Mouse (Mus musculus) forelimb bud, embryonic 11.5 days (tissue): ENCODE data around the gene Crybb2.

ENCODE experiments used
- DNase-seq: peaks from one replicate; pipeline ENCODE4 v3.0.0-alpha.2; 2012; ENCODE audit warnings: low read depth, low spot score

Gene Crybb2

DNA sequence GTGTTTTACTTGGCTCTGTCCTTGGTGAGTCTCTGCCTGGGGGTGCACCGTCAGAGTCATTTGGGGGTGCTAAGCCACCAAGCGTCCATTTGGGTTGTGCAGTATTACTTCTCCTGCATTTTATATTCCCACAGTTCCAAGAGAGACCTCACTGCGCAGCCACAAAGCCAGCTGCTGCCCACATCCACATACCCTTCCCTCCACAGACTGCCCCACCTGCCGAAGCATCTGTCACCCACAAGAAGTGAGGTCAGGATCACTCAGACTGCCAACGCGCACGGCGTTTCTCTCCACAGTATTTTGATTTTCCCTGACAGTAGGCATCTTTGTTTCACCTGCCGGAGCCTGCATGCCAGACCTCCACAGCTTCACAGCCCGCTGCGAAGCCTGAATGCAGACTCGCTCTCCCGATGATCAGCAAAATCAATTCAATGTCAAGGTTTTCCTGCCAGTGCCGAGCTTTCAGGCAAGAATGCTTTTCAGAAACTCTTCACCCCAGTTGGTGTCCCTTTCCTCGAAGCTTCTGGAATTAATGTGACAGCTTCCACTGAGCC, 38.6 kb downstream of the Crybb2 start:
- no peak for DNase-seq

DNA sequence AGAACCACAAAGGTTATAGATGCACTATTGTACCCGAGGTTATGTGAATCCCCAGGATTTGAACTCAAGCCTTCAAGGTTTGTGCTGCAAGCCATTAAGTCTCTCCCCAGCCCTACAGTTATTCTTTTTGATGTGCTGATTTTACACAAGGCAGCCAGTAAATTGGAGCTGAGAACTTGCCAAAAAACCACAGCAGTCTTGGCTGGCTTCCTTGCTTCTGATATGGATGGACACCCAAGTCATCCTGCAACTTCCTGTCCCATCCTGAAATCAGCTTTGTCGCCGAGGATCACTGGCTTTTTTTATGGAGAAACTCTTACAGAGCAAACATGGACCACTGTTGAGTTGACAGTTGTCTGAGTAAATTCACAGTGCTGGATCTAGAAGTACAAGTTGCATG, 39.8 kb downstream of the Crybb2 start:
- no peak for DNase-seq

DNA sequence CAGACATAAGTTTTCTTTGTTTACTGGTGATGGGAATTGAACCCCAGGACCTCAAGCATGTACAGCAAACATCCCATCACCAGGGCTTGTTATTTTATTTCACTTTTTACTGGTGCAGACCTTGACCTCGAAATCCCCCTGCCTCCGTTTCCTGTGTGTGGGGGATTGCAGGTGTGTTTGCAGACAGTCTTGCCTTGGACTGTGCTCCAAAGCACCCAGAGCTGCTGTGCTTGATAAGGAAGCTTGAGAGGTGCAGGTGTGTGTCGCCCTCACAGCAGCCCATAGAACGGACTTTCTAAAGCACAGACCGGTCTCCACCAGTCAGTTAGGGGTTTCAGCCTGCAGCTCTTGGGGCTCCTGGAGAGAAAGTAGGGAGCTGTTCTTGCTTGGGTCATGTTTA, 43.2 kb downstream of the Crybb2 start:
- DNase-seq = no peak

DNA sequence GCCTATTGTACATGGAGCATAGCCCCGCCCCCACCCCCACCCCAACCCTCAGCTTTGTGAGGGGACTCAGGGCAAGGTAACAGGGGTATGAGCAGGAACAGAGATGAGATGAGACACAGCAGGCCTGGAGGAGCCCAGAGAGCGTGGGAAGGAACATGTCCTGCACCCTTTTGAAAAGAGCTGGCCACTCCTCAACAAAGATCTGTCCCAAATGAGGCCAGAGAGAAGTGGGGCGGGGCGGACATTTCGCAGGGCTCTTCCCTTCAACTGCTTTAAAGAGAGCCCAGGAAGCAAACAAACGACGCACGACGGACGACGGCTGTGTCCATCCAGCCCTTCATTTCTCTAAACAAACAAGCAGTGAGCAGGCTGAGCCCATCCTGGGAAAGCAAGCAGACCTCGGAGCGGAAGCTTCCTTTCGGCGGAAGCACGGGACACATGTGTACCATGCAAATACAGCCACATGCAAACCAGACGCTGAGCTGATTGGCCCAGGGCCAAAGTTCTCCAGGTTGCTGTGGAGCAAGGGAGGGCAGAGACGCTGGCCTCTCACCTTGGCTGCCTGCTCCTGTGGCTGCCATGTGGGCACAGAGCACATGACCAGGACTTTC, 45.7 kb downstream of the Crybb2 start:
- peak; percentile 44 for DNase-seq

DNA sequence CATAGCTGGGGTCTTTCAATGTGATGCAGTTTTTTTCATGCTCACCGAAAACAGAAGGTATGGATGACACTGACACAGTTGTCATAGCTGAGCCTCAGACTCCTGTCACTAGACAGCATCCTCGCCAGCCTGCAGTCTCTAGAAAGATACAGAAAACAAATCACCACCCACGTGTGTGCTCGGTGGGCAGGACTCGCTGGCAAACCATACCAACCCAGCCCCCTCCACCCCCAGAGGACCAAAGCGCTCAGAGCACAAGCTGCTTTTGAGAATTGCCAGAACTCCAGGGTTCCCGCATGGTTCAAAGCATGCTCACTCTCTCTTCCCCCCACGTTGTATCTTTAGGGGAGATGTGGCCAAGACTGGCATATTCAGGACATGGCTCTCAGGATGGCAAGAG, 51.7 kb downstream of the Crybb2 start:
- DNase-seq = no peak

DNA sequence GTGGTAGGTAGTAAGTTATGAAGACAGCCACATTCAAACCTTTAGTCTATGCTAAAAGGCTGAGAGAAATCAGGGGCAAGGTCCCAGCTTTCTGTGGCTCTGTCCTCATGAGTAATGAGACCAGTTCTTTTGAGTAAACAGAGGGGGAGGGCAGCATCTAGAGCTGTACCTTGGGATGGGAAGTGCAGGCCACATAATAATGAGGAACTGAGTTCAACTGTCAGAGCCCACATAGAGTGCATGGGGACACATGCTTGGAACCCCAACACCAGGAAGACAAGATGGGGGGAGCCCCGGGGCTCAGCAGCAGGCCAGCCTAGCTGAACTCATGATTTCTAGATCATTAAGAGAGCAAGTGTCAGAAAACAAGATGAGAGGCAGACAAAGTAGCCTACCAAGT, 52.9 kb downstream of the Crybb2 start:
- DNase-seq = no peak

DNA sequence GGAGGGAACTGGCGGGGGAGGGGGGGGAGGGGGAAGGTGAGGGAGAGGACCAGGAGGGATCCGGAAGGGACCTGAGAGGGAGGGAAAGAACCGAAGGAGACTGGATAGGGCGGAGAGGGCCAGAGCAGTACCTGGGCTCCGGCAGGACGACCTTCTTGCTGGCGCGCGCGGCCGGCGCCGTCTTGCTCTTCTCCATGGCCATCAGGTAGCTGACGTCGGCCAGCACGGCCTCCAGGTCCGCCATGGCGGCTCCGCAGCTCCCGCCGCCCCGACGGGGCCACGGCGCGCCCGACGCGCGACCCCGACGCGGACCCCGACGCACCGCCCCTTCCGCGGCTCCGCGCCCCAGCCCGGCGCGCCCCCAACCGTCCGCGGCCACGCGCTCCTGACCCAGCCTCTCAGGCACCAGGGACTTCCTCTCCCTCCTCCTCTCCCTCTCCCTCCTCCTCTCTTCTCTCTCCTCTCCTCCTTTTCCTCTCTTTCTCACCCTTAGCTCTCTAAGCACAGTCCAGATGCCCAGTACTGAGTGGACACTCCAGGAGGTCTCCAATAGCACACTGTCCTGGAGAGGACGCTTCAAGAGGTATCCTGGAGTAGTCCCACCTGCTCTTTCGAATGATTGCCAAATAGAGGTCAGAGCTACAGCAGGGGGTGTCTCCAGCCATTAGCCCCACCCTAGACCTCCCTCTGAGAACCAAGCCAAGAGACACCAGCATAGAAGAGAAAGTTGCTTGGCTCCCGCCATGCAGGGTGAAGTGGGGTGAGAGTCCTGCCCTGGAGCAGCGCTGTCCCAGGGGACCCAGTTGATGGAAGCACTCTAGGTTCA, 54.5 kb downstream of the Crybb2 start, which contains the start of gene Grk3:
Gene Grk3, minus strand, starts transcription at position 556 of the 826 bp plus-strand sequence.
- peak; percentile 21 for DNase-seq

DNA sequence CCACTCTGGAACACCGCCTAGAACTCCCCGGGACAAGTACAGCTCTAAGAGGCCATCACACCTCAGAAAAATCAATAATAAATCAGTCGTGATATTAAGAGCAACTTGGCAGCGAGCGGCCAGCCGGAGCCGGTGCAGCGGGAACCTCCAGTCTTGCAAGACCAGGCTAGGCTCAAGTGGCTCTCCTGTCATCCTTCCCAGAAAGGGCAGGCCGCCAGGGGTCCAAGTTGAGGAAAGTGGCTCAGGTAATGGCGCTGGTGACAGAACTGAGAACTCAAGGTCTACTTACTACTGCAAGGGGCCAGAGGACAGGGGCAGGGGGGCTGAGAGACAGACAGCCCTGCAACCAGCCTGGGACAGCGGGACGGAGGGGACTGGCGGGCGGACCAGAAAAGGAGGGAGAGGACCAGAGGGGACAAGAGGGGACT, 55.1 kb downstream of the Crybb2 start:
- DNase-seq = no peak

DNA sequence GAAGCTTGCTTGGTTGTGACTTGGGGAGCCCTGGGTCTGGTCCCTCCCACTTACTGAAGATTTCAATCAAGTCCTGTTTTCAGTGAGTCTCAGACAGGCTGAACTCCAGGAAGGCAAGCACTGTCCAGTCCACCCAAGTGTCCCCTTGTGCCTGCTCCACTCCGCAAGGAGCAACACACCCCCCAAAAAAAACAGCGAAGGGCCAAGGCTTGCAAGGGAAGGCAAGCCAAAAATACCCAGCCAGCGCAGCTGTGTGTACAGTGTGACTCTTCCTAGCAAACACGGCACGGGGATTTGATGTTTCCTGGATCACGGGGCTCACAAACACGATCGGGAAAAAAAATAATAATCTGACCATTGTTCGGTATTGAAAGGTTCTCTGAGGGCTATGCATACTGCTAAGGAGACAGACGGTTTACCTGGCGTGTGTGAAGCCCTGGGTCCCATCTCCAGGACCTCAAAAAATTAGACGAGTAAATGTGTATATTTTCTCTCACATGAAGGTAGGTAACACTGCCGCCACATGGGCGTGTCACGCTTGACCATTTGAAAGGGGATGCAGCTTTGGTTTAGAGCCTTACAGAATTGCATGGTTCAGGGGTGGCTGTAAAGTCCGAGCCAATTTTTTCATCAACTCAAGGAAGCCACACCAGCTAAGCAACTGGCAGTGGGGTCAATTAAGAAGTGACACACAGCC, 55.7 kb downstream of the Crybb2 start:
- no peak for DNase-seq

DNA sequence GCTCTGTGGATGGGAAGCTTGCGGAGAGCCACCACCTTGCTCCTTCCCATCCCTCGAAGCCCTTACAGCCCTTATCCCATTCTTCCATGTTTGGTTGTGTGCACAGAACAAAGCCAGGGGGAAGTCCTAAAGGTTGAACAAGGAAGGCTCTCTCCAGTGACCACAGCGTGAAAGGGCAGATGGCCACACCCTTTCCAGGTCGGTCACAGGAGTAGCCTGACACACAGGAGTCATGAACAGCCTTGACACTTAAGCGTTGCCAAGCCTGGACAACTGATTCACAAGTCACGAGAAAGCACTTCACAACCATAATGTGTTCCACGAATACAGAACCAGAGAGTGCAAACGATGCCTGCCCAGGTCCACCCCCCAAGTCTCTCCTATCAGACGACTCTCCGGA, 58.0 kb downstream of the Crybb2 start:
- DNase-seq = no peak

DNA sequence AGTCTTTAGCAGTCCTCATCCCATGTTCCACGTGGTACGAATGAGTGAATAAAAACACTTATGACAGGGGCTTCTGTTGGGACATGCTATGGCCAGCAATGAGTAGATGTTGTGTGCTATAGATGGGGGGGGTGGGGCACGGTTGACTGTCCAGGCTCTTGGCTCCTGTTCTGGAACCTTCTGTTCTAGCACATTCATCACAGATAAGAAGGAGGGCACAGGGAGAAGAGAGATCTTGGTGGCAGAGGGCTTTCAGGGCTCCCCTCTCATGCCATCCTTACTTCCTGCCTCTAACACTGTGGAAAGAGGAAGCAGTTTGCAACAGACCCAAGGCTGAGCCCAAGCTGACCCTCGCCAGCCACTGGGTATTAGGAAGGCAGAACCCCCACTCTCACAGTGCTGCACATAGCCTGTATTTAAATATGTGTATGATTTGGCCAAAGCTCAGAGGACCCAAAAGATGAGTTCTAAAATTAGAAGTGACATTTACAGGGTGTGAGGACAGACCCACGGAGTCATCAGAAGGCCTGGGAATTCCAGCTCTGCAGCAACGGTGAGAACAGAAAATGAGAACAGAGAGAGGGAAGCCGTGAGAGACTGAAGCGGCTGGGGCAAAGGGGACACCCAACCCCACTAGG, 60.6 kb downstream of the Crybb2 start:
- no peak for DNase-seq

DNA sequence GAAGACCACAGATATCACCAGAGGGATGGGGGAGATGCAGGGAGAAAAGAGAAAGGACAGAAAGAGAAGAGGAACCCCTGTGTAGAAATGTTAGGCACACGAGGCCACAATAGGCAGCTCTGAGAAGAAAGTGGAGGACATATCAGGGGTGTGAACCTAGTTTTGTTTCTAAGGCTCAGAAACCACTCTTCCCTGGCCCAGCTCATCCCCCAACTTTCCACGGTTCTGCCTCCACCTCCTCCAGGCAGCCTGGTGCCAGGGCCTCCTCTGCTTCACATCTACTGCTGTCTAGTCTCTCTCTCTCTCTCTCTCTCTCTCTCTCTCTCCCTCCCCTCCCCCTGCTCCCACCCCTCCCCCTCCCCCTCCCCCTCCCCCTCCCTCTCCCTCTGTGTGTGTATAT, 61.4 kb downstream of the Crybb2 start:
- DNase-seq = no peak
